ENCODE assay signal across 7 mouse cellular contexts in the genomic region with DNA sequence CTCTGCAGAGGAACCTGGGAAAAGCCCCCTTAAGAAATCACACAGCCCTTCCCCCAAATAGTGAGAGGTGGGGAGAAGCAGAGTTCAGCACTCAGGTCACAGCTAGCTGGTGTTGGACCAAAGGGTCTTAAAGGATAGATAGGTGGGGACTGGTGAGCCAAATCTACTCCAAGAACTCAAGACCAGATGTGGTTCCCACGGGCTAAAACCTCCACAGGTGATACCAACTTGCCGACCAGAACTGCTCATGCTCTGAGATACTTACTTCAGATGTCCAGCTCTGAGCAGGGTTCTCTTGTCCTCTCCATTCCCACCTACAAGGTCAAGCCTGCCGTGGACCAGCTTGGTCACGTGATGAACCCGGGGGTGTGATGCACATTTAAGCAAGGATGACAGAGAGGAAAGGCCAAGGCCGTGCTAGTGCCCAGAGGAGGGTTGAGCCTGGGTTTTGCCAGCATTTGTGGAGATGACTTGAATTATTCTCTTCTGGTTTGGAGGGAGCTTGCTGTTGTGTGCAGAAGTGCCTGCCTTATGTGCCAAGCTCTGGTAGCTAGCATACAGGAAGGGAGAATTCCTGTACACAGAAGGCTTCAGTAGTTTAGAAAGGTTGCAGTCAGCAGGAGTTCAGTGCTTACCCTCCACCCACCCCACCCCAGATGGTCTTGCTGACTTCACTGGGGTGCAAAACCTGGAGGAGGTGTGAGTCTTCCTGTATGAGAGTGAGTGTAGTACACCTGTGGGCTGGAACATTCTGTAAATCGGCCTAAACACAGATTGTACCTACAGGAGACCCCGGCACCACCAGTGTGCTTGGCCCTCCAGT. TPM values are rescaled to one million over a fixed set of nuclear protein-coding genes. Genes with fewer than 3 reads are reported as not detected.
DNase-seq lines count a peak whose midpoint lies in the region; ATAC-seq and TF ChIP-seq lines count a peak whose summit lies in the region.

No protein-coding gene starts in this region.

- no peak overlapping the region for H3K4me3 ChIP-seq in lung, postnatal 0 days (ENCODE audit: low read depth, low read length)
- no peak overlapping the region; the same call in 1 of the 2 replicates for H3K4me3 ChIP-seq in embryonic facial prominence, embryonic 15.5 days (replicated peaks)
- 0 out of 2 replicates have a peak overlapping the region, but pooled peaks have one; percentile 90 for H3K4me3 ChIP-seq in kidney, embryonic 16.5 days (ENCODE audit: low read length)
- no peak overlapping the region for H3K4me3 ChIP-seq in neural tube, embryonic 12.5 days

- peaks cover 29% of the 10 kb centered on the region; the same call in 1 of the 2 replicates for H3K4me1 ChIP-seq in lung, postnatal 0 days (ENCODE audit: insufficient read depth, low read depth, low read length)
- peaks cover 59% of the 10 kb centered on the region for H3K4me1 ChIP-seq in embryonic facial prominence, embryonic 15.5 days
- H3K4me1 ChIP-seq in kidney, embryonic 16.5 days (ENCODE audit: insufficient read depth, low read length): peaks cover 43% of the 10 kb centered on the region
- H3K4me1 ChIP-seq in neural tube, embryonic 12.5 days: peaks cover 55% of the 10 kb centered on the region

- H3K27me3 ChIP-seq in lung, postnatal 0 days (replicated peaks; ENCODE audit: insufficient read depth, low read length): no peaks in the 10 kb centered on the region
- no peaks in the 10 kb centered on the region for H3K27me3 ChIP-seq in embryonic facial prominence, embryonic 15.5 days
- H3K27me3 ChIP-seq in kidney, embryonic 16.5 days (ENCODE audit: insufficient read depth, low read length): no peaks in the 10 kb centered on the region
- no peaks in the 10 kb centered on the region for H3K27me3 ChIP-seq in neural tube, embryonic 12.5 days (replicated peaks)

- TF ChIP-seq CTCF in lung, postnatal 0 days (IDR thresholded peaks at IDR 0.05): no peak

- H3K4me2 ChIP-seq in lung, postnatal 0 days (replicated peaks; ENCODE audit: low read depth, low read length): peak overlapping the region; percentile 84
- H3K4me2 ChIP-seq in embryonic facial prominence, embryonic 15.5 days (replicated peaks): peak overlapping the region; percentile 85
- peak overlapping the region; percentile 85 for H3K4me2 ChIP-seq in kidney, embryonic 16.5 days (replicated peaks; ENCODE audit: low read depth, low read length)
- H3K4me2 ChIP-seq in neural tube, embryonic 12.5 days (replicated peaks): peak overlapping the region; percentile 90

- no peak for ATAC-seq in lung, postnatal 0 days
- no peak for ATAC-seq in embryonic facial prominence, embryonic 15.5 days (ENCODE audit: insufficient number of reproducible peaks, low FRiP score, low TSS enrichment, low read depth)
- no peak for ATAC-seq in kidney, embryonic 16.5 days (ENCODE audit: low FRiP score, low TSS enrichment)
- ATAC-seq in neural tube, embryonic 12.5 days (ENCODE audit: low FRiP score, low read depth): no peak

- H3K9ac ChIP-seq in lung, postnatal 0 days (replicated peaks; ENCODE audit: low read depth): 0 out of 2 replicates have a peak overlapping the region, but pooled peaks have one; percentile 0
- no peak overlapping the region for H3K9ac ChIP-seq in embryonic facial prominence, embryonic 15.5 days
- peak overlapping the region; percentile 62; the same call in 1 of the 2 replicates for H3K9ac ChIP-seq in kidney, embryonic 16.5 days (replicated peaks; ENCODE audit: low read length)
- H3K9ac ChIP-seq in neural tube, embryonic 12.5 days: peak overlapping the region; percentile 92; the same call in 1 of the 2 replicates

- TF ChIP-seq EP300 in lung, postnatal 0 days (IDR thresholded peaks at IDR 0.05): no peak

- no peak for DNase-seq in lung, postnatal 0 days (ENCODE audit: low spot score)
- no peak for DNase-seq in lung, adult 18-20 months
- no peak for DNase-seq in spleen, adult 18-20 months
- no peak for DNase-seq in spleen, postnatal 10 days (ENCODE audit: low spot score in 2 of 2)

- H3K27ac ChIP-seq in lung, postnatal 0 days (ENCODE audit: low read length): peak overlapping the region; percentile 67
- H3K27ac ChIP-seq in embryonic facial prominence, embryonic 15.5 days (replicated peaks): peak overlapping the region; percentile 56
- H3K27ac ChIP-seq in kidney, embryonic 16.5 days (ENCODE audit: low read length): peak overlapping the region; percentile 97
- H3K27ac ChIP-seq in neural tube, embryonic 12.5 days: no peak overlapping the region

- WGBS in lung, postnatal 0 days: 70% methylated on average over 8 of the region's 8 CpGs
- WGBS in embryonic facial prominence, embryonic 15.5 days: 79% methylated on average over 8 of the region's 8 CpGs
- WGBS in kidney, embryonic 16.5 days: 78% methylated on average over 8 of the region's 8 CpGs
- WGBS in neural tube, embryonic 12.5 days: 87% methylated on average over 8 of the region's 8 CpGs

- H3K36me3 ChIP-seq in lung, postnatal 0 days (ENCODE audit: insufficient read depth, low read length): no peaks in the 10 kb centered on the region
- no peaks in the 10 kb centered on the region for H3K36me3 ChIP-seq in embryonic facial prominence, embryonic 15.5 days
- H3K36me3 ChIP-seq in kidney, embryonic 16.5 days (ENCODE audit: insufficient read depth, low read length): no peaks in the 10 kb centered on the region
- H3K36me3 ChIP-seq in neural tube, embryonic 12.5 days: 0 out of 2 replicates have a peak, but pooled peaks cover 5% of the 10 kb centered on the region

- H3K9me3 ChIP-seq in lung, postnatal 0 days (ENCODE audit: low read length): no peaks in the 10 kb centered on the region
- no peaks in the 10 kb centered on the region for H3K9me3 ChIP-seq in embryonic facial prominence, embryonic 15.5 days (replicated peaks)
- no peaks in the 10 kb centered on the region for H3K9me3 ChIP-seq in kidney, embryonic 16.5 days (ENCODE audit: low read length)
- no peaks in the 10 kb centered on the region for H3K9me3 ChIP-seq in neural tube, embryonic 12.5 days

RNA-seq across cellular contexts. Expression of gene Mnt, which starts 3.0 kb away (rescaled TPM):
- polyA plus RNA-seq in lung, postnatal 0 days (2015; fragmentation: Nextera tagmentation; extraction: Ambion mirVana): 4.7 and 4.9 TPM in 2 replicates
- polyA plus RNA-seq in embryonic facial prominence, embryonic 15.5 days (2015; fragmentation: Nextera tagmentation; extraction: Ambion mirVana): 6.3 and 6.9 TPM in 2 replicates
- polyA plus RNA-seq in kidney, embryonic 16.5 days (2015; fragmentation: Nextera tagmentation; extraction: Ambion mirVana): 4.7 and 4.8 TPM in 2 replicates
- 7.8 and 9.0 TPM in 2 replicates for polyA plus RNA-seq in neural tube, embryonic 12.5 days (2016; fragmentation: Nextera tagmentation; extraction: Ambion mirVana)
